Mouse (Mus musculus): ENCODE measurements around the gene Ccdc91. TPM values are rescaled to one million over a fixed set of nuclear protein-coding genes. Genes with fewer than 3 reads are reported as not detected.

Ccdc91 gene
- polyA plus RNA-seq, 1 experiment: 0.27 TPM

DNA sequence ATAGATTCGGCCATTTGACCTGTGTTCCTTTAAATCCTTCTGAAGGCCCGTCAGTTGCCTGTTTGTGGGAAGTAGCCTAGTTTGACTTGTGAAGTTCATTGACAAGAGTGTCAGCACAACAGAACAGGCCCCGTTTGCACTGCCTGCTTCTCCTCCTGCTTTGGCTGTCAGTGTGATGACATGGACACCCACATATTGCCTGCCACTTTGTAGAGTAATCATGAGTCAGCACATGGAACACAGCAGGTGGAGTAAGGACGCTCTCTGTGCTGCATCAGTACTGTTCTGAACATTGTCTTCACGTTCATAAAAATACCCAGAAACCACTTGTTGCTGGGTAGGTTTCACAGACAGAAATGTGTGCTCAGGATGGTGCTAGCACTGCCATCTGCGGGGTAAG is 132.0 kb downstream of the Ccdc91 start:
- no peaks in the 10 kb centered on the region for H3K4me1 ChIP-seq (ENCODE audit: control insufficient read depth)
- TF ChIP-seq GATA1 (IDR thresholded peaks at IDR 0.05; ENCODE audit: low read length) (no peak), TAL1 (IDR thresholded peaks at IDR 0.05; ENCODE audit: low read length) (no peak)
- H3K4me3 ChIP-seq (replicated peaks): no peak overlapping the region
- no peaks in the 10 kb centered on the region for H3K9me3 ChIP-seq (ENCODE audit: control insufficient read depth, low read length)
- H3K27me3 ChIP-seq (ENCODE audit: control insufficient read depth): no peaks in the 10 kb centered on the region
- no peaks in the 10 kb centered on the region for H3K36me3 ChIP-seq (ENCODE audit: control insufficient read depth)

GRCm38 (mm10) chr6:147615306-147615705 is 139.7 kb downstream of the Ccdc91 start:
- Histone ChIP-seq H3K4me1 (ENCODE audit: control insufficient read depth) (no peaks in the 10 kb centered on the region), H3K4me3 (replicated peaks) (no peak overlapping the region), H3K36me3 (ENCODE audit: control insufficient read depth) (no peaks in the 10 kb centered on the region), H3K27me3 (ENCODE audit: control insufficient read depth) (no peaks in the 10 kb centered on the region), H3K9me3 (ENCODE audit: control insufficient read depth, low read length) (no peaks in the 10 kb centered on the region)
- TF ChIP-seq GATA1 (IDR thresholded peaks at IDR 0.05; ENCODE audit: low read length) (no peak), TAL1 (IDR thresholded peaks at IDR 0.05; ENCODE audit: low read length) (no peak)

GRCm38 (mm10) chr6:147623142-147623541 is 147.5 kb downstream of the Ccdc91 start:
- Histone ChIP-seq H3K27me3 (ENCODE audit: control insufficient read depth) (no peaks in the 10 kb centered on the region), H3K9me3 (ENCODE audit: control insufficient read depth, low read length) (no peaks in the 10 kb centered on the region), H3K4me3 (replicated peaks) (no peak overlapping the region), H3K4me1 (ENCODE audit: control insufficient read depth) (no peaks in the 10 kb centered on the region), H3K36me3 (ENCODE audit: control insufficient read depth) (no peaks in the 10 kb centered on the region)
- TF ChIP-seq GATA1 (IDR thresholded peaks at IDR 0.05; ENCODE audit: low read length) (no peak), TAL1 (IDR thresholded peaks at IDR 0.05; ENCODE audit: low read length) (no peak)

GRCm38 (mm10) chr6:147636464-147636863 is 160.8 kb downstream of the Ccdc91 start:
- Histone ChIP-seq H3K9me3 (ENCODE audit: control insufficient read depth, low read length) (no peaks in the 10 kb centered on the region), H3K27me3 (ENCODE audit: control insufficient read depth) (no peaks in the 10 kb centered on the region), H3K4me3 (replicated peaks) (no peak overlapping the region), H3K36me3 (ENCODE audit: control insufficient read depth) (no peaks in the 10 kb centered on the region; the same call in 1 of the 2 replicates), H3K4me1 (ENCODE audit: control insufficient read depth) (no peaks in the 10 kb centered on the region)
- TF ChIP-seq TAL1 (IDR thresholded peaks at IDR 0.05; ENCODE audit: low read length) (no peak), GATA1 (IDR thresholded peaks at IDR 0.05; ENCODE audit: low read length) (no peak)

DNA sequence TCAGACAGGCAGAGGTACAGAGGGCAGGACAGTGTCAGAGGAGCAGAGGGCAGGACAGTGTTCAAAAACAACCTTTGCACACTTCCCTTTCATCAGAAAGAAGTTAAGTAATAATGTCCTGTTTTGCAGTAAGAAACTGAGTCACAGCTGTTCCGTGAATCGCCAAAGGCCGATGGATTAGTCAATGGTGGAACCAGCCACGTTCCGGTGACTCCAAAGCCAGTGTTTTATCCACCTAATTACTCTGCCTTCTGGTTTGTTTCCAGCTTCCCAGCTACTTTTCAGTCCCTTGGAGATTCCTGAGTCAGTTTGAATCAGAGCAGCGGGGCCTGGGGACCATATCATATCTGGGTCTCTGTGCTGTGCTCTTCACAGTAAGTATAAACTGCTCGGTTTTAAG is 168.2 kb downstream of the Ccdc91 start:
- TF ChIP-seq TAL1 (IDR thresholded peaks at IDR 0.05; ENCODE audit: low read length): no peak
- TF ChIP-seq GATA1 (IDR thresholded peaks at IDR 0.05; ENCODE audit: low read length): no peak
- no peak overlapping the region for H3K4me3 ChIP-seq (replicated peaks)
- no peaks in the 10 kb centered on the region for H3K9me3 ChIP-seq (ENCODE audit: control insufficient read depth, low read length)
- H3K4me1 ChIP-seq (ENCODE audit: control insufficient read depth): no peaks in the 10 kb centered on the region
- no peaks in the 10 kb centered on the region for H3K27me3 ChIP-seq (ENCODE audit: control insufficient read depth)
- no peaks in the 10 kb centered on the region for H3K36me3 ChIP-seq (ENCODE audit: control insufficient read depth)

DNA sequence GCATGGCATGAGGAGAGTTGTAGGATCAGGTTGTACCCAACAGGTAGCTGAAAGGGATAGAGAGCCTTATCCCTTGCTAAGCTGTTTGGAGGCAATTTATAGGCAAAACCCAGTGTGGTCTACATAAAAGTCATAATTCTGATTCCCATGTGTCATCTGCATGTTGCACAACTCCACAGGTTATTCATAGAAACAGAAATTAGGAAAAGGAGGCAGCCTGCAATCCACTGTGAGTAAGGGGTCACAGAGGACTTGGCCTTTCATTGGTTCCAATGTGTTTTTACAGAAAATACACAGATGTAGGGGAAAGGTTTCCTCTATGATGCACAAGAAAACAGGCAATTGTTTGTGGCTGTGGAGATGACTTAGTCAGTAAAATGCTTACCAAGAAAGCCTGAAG is 168.8 kb downstream of the Ccdc91 start:
- no peaks in the 10 kb centered on the region for H3K36me3 ChIP-seq (ENCODE audit: control insufficient read depth)
- H3K9me3 ChIP-seq (ENCODE audit: control insufficient read depth, low read length): no peaks in the 10 kb centered on the region
- no peak overlapping the region for H3K4me3 ChIP-seq (replicated peaks)
- no peak for TF ChIP-seq TAL1 (IDR thresholded peaks at IDR 0.05; ENCODE audit: low read length)
- TF ChIP-seq GATA1 (IDR thresholded peaks at IDR 0.05; ENCODE audit: low read length): no peak
- no peaks in the 10 kb centered on the region for H3K27me3 ChIP-seq (ENCODE audit: control insufficient read depth)
- no peaks in the 10 kb centered on the region for H3K4me1 ChIP-seq (ENCODE audit: control insufficient read depth)

DNA sequence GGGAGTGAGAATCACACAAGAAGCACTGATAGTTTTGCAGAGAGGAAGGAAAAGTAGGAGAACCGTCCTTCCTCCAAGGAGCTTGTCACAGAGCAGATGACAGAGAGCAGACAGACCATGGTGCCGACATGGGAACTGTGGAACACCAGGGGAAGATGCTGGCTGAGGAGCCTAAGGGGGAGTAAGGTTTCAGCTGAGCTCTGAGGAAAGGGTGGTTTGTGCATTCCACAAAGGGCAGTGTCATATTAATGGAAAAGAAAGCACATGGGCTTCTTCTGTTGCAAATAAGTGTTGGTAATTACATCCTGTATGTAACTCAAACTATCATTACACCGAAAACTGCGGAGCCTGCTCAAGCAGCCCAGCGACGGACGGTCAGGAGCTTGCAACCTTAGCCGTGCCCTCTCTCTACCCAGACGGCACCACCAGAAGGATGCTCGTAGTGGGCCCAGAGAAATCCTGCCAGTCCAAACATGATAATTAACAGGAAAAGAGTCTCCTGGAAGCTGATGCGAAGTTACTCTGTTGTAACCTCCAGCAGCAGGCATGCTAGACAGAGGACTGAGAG is 170.9 kb downstream of the Ccdc91 start:
- Histone ChIP-seq H3K4me1 (ENCODE audit: control insufficient read depth) (no peaks in the 10 kb centered on the region), H3K27me3 (ENCODE audit: control insufficient read depth) (no peaks in the 10 kb centered on the region), H3K4me3 (replicated peaks) (no peak overlapping the region), H3K36me3 (ENCODE audit: control insufficient read depth) (no peaks in the 10 kb centered on the region), H3K9me3 (ENCODE audit: control insufficient read depth, low read length) (no peaks in the 10 kb centered on the region)
- TF ChIP-seq GATA1 (IDR thresholded peaks at IDR 0.05; ENCODE audit: low read length): no peak
- no peak for TF ChIP-seq TAL1 (IDR thresholded peaks at IDR 0.05; ENCODE audit: low read length)

DNA sequence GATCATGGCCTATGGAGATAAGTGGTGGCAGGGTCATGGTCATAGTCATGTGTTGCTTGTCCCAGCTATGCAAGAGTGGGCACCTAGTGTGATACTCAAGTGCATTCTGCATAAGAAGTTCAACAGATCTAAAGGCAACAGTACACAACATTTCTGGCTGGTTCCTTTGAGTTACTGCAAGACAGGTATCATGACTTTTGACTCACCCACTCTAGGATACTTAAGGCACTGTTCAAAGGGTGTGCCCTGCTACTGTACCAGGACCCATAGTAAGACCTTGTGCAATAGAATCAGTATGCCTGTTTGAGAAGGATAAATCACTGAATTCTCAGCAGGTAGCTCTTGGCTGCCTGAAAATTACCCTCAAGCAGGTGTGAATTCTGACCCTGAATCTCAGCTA is 182.4 kb downstream of the Ccdc91 start:
- Histone ChIP-seq H3K4me3 (replicated peaks) (no peak overlapping the region), H3K27me3 (ENCODE audit: control insufficient read depth) (no peaks in the 10 kb centered on the region)

DNA sequence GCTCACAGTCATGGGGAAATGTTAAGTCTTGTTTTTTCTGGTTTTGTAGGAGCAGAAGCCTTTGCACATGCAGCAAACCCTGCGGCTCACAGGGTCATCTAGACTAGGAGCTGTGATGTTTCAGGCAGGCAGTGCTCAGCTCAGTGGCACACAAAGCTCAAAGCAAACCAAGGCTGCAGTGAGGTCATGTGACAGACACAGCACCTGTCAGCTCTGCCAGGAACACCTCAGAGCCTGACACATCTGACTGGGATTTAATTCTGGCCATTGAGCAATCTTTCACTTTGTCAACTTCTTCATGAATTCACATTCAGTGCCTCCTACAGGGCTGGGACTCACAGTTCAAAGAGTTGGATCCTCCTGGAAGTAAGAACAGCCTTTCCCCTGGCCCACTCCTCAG is 185.1 kb downstream of the Ccdc91 start:
- H3K36me3 ChIP-seq (ENCODE audit: control insufficient read depth): no peaks in the 10 kb centered on the region
- H3K4me3 ChIP-seq (replicated peaks): no peak overlapping the region
- H3K27me3 ChIP-seq (ENCODE audit: control insufficient read depth): no peaks in the 10 kb centered on the region
- no peaks in the 10 kb centered on the region for H3K4me1 ChIP-seq (ENCODE audit: control insufficient read depth)
- H3K9me3 ChIP-seq (ENCODE audit: control insufficient read depth, low read length): no peaks in the 10 kb centered on the region
- TF ChIP-seq TAL1 (IDR thresholded peaks at IDR 0.05; ENCODE audit: low read length) (no peak), GATA1 (IDR thresholded peaks at IDR 0.05; ENCODE audit: low read length) (no peak)

More for the DNA sequence above, 182.4 kb downstream of the Ccdc91 start:
- no peaks in the 10 kb centered on the region for H3K9me3 ChIP-seq (ENCODE audit: control insufficient read depth, low read length)
- H3K4me1 ChIP-seq (ENCODE audit: control insufficient read depth): no peaks in the 10 kb centered on the region
- TF ChIP-seq GATA1 (IDR thresholded peaks at IDR 0.05; ENCODE audit: low read length) (no peak), TAL1 (IDR thresholded peaks at IDR 0.05; ENCODE audit: low read length) (no peak)
- no peaks in the 10 kb centered on the region for H3K36me3 ChIP-seq (ENCODE audit: control insufficient read depth)

DNA sequence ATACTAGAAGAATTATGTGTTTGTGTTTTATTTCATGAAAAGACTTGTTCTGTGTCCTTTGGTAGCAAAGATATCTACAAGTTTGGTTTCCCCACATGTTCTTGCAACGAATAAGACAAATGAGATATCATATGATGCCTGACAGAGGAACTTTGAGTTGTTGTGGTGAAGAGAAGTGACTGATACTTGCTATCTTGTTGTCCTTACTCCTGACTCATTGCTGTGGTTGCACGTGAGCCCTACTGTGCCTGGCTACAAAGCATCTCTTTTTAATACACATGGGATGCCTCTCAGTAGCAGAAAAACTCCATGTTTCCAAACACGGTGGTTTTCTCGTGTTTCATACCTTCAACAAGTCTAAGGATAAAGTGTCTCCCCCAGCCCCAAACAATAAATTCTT is 186.2 kb downstream of the Ccdc91 start:
- Histone ChIP-seq H3K4me3 (replicated peaks) (no peak overlapping the region), H3K9me3 (ENCODE audit: control insufficient read depth, low read length) (no peaks in the 10 kb centered on the region), H3K4me1 (ENCODE audit: control insufficient read depth) (no peaks in the 10 kb centered on the region), H3K36me3 (ENCODE audit: control insufficient read depth) (no peaks in the 10 kb centered on the region), H3K27me3 (ENCODE audit: control insufficient read depth) (no peaks in the 10 kb centered on the region)
- TF ChIP-seq TAL1 (IDR thresholded peaks at IDR 0.05; ENCODE audit: low read length) (no peak), GATA1 (IDR thresholded peaks at IDR 0.05; ENCODE audit: low read length) (no peak)

All from erythroblast, embryonic 14.5 days (primary cell).